Mouse (Mus musculus) spleen, postnatal 10 days (tissue): ENCODE results near the gene Rangrf.
"Not testable (repeated sequence)": the region's sequence is repeated elsewhere in the genome, so short reads cannot be mapped to it uniquely, and the experiment has no call there.

Experiments
- DNase-seq, 2 experiments: peaks; one replicate each; pipeline ENCODE4 v3.0.0; 2021 to 2022; ENCODE audit warnings: low spot score in 2 of 2

The Rangrf gene

DNA sequence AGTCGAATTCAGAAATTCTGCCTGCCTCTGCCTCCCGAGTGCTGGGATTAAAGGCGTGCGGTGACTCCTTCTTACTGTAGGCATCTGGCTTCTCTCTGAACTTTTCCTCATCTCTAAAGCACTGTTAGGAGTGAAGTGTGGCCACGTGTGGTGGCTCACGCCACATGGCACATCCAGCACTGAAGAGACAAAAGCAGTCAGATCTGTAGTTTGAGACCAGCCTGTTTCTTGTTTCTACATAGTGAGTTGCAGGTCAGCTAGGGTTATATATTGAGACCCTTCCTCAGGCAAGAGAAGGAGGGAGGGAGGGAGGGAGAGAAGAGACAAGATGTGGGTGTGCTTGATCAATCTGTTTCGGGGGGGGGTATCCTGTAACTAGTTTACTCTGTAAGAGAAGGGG, at the start of gene Rangrf:
Rangrf (minus strand) TSS at position 101 of the 400 bp plus-strand sequence.
- no peak for DNase-seq

- DNase-seq, result no peak
Measured at GRCm38 (mm10) chr11:69020691-69021090, 45.7 kb upstream of the Rangrf start.

GRCm38 (mm10) chr11:69016755-69017154, 41.8 kb upstream of the Rangrf start:
- DNase-seq, result peak in 1 of 2 experiments; percentile 28

DNA sequence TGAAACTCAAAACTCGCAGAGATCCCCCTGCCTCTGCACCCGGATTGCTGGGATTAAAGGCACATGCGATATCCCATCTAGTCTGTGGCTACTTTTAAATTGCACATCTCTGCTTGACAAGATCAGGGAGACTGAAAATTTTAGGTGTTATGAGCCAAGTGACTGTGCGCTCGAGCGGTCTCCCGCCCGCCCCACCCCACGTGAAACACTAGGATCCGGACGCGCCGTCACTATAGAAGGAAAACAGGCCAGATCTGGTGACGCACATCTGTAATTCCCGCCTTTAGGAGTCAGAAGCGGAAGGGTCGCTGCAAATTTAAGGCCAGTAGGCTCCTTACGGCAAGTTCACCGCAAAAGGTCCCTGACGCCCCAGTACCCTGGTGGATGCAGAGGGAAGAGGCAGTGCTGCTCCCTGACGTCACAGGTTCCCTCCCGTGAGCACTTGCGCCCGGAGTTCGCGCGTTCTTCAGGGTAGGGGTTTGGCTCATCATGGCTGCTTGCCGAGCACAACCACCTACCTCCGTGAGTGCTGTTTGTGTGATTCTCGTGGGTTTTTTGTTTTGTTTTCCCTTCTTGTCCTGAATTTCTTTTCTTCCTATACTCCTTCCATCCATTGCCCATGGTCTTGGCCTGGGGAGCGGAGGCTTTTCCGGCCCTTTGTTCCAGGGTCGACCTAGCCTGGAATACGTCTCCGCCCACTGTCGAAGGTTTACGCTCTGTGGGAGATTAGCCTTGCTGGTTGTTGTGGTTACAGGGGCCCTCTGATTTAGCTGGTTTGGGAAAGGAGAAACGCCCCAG, 40.9 kb upstream of the Rangrf start, which contains the start of gene Ctc1:
Ctc1 (plus strand) TSS at position 268 of the 798 bp plus-strand sequence.
- peak; percentile 87 to 95 for DNase-seq

GRCm38 (mm10) chr11:69012071-69012601, 37.2 kb upstream of the Rangrf start:
- DNase-seq, result peak; percentile 74 to 90

DNA sequence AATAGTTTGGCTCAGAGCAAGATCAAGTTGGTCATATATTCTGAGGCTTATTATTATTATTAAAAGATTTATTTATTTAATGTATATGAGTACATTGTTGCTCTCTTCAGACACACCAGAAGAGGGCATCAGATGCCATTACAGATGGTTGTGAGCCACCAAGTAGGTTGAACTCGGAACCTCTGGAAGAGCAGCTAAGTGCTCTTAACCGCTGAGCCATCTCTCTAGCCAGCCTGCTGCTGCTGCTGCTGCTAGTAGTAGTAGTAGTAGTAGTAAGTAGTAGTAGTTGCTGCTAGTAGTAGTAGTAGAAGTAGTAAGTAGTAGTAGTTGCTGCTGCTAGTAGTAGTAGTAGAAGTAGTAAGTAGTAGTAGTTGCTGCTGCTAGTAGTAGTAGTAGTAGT, 36.5 kb upstream of the Rangrf start:
- DNase-seq, result not testable (repeated sequence)

GRCm38 (mm10) chr11:69010400-69011323, 35.7 kb upstream of the Rangrf start:
- DNase-seq, result no peak

DNA sequence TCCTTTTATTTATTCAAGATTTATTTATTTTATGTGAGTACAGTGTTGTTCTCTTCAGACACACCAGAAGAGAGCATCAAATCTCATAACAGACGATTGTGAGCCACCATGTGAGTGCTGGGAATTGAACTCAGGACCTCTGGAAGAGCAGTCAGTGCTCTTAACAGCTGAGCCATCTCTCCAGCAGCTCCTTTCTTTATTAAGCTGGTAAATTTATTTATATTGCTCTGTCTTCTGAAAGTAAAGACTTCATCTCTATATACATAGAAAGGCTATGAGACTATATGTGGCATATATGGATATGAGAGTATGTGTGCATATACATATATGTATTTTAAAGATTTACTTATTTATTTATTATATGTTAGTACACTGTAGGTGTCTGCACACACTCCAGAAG, 34.5 kb upstream of the Rangrf start:
- no peak for DNase-seq

GRCm38 (mm10) chr11:69008182-69009121, 33.5 kb upstream of the Rangrf start, which contains the start of gene Pfas:
TSS of gene Pfas (minus strand) at chr11:69008460.
- DNase-seq, result peak; percentile 92 to 97

DNA sequence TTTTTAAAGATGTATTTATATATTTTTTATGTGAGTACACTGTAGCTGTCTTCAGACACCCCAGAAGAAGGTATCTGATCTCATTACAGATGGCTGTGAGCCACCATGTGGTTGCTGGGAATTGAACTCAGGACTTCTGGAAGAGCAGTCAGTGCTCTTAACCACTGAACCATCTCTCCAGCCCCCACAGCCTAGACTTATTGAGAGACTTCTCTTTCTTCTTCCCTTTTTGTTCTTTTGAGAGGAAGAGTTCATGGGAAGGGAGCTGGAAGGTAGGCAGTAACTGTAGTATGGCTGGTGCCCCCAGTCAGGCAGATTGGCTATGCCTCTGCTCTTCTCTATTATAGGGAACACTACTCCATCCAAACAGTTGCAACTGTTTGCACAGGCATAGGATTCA, 31.6 kb upstream of the Rangrf start:
- DNase-seq, result not testable (repeated sequence)

DNA sequence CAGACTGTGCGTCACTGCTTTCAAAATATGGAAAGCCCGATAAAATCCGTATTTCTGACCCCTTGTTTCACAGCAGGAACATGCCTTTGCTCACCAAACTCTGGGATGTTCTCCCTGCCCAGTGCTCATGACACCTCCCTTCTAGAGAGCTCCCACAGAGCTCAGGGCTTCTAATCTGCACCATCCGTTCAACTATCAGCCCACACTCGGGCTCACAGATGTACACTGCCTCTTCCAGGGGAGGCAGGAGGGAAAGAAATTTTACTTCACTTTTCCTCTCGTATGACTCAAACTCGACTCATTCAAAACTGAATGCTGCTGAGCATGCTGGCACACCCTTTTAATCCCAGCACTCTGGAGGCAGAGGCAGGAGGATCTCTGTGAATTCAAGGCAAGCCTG, 30.2 kb upstream of the Rangrf start:
- DNase-seq, result no peak

DNA sequence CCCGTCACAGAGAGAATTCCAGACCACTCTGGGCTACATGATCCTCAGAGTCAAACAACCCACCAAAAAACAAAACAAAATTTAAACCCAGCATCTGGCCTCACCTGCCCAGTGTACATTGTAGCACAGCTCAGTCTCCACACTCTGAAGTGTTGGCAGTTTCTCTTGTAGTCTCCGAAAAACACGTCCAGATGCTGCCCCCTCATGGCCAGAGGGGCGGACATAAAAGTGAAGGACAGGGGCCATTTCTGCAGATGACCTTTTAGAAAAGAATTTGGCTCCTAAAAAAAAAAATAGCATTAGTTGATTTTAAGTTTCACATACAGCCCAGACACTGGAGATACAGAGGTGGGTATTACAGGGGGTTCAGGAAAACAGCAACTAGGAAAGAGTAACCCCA, 28.6 kb upstream of the Rangrf start:
- DNase-seq, result no peak

DNA sequence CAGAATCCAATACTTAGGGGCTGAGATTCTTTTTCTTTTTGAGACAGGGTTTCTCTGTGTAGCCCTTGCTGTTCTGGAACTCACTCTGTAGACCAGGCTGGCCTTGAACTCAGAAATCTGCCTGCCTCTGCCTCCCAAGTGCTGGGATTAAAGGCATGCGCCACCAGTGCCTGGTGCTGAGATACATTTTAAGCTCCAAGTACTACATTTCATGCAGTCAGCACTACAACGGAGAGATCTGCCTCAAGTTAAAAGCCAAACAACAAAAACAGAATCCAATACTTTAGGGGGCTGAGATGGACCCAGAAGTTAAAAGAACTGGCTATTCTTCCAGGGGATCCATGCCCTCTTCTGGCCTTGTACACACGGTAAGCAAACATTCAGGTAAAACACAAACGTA, 27.8 kb upstream of the Rangrf start:
- DNase-seq, result not testable (repeated sequence)

DNA sequence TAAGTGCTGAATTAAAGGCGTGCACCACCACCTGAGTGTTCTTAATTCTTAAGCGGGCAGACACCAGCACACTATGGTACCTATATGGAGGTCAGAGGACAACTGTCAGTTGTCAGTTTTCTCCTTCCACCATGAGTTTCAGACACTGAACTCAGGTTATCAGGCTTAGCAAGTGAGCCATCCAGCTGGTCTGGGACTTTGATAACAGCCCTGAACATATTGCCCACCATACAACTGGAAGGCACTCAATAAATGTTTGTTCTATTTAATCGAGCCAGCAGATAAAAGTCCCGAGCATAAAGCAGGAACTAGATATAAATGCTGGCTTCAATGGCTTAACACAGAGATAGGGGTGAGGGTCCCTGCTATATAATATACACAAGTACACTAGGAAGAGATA, 22.1 kb upstream of the Rangrf start:
- no peak for DNase-seq

- DNase-seq, result peak in 1 of 2 experiments; percentile 45
Measured at GRCm38 (mm10) chr11:68994377-68994776, 19.4 kb upstream of the Rangrf start.

DNA sequence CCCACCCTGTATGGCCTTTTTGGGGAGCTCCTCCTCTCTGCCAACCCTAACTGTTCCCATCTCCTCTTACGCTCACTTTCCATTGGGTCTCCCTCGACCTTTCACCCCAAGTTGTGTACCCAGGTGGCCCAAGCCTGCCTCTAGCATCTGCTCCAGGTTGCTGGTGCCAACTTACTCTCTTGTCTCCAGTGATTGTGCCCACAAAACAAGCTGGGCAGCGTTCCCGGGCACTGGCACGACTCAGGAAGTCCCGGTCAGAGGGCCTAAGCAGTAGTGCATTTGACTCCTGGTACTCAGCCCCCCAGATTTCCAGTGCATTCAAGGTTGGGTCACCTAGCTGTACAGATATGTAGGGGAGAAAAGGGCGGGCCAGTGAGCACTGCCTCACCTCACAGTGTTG, 18.1 kb upstream of the Rangrf start:
- DNase-seq, result no peak

DNA sequence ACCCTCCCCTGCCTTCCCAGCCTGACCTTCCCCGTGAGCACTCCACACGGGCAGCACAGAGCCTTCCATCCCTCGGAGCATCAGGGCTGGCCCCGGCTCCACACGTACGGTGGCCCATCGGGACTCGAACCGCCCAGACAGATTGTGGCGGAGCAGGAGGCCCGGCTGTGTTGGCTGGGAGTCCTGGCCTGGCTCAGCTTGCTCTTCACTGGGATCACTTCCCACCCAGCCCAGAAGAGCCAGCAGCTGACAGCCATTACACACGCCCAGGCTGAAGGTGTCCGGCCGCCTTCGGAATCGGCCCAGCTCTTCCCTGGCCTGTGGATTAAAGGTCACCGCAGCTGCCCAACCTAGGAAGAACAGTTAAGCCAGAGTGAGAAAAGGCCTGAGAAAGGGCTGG, 13.4 kb upstream of the Rangrf start:
- no peak for DNase-seq

DNA sequence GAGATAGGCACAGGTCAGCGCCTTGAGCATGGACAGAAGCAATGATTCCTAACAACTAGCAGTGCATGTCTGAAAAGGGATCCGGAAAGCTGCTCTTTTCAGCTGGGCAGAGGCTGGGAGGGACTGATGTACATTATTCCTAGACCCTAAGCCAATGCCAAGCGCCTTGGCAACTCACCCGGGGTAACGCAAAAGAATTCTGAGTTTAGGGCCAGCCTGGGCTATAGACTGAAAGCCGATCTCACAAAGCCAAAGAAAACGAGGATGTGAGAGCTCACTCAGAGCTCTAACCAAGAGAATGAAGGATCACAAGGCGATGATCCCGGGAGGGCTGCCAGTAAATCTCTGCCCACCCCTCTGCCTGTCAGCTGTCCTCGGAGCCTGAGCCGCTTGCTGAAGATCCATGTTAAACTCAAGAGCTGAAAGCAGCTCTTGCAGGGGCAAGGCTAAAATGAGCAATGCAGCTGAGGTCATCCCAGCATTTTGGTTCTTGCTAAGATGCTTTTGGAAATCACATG, 12.4 kb upstream of the Rangrf start:
- DNase-seq, result no peak

GRCm38 (mm10) chr11:68982639-68983369, 7.8 kb upstream of the Rangrf start:
- peak; percentile 63 to 83 for DNase-seq

DNA sequence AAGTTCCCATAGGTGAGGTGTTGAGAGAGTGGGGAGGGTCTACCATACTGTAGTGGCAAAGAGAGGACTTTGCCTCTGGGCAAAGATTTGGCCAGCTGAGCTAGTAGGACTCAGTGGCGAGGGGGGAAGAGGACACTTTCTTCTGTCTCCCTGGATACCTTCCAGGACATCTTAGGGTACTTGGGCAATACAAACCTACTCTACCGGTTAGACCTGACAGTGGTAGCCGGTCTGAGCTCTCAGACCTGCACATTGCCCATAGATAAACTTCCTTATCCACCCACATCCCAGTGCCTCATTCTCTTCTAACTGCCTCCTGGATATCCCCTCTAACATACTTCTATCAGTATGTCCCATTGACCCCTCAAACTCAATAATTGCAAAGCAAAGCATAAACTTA, 5.9 kb upstream of the Rangrf start:
- DNase-seq, result no peak
